Mouse (Mus musculus) right cerebral cortex, postnatal 25 days (tissue): Measurements from ENCODE around the gene Rxra.

Experiments used
- DNase-seq: peaks from one replicate; pipeline ENCODE4 v3.0.0; 2022

The Rxra gene

GRCm38 (mm10) chr2:27769701-27770100 is 93.5 kb downstream of the Rxra start:
- DNase-seq, result no peak

GRCm38 (mm10) chr2:27770205-27770604 is 94.0 kb downstream of the Rxra start:
- peak; percentile 38 for DNase-seq

GRCm38 (mm10) chr2:27771936-27772335 is 95.7 kb downstream of the Rxra start:
- DNase-seq, result peak; percentile 62

GRCm38 (mm10) chr2:27772841-27773388 is 96.7 kb downstream of the Rxra start:
- DNase-seq, result no peak

- no peak for DNase-seq
These were observed 97.9 kb downstream of the Rxra start for GRCm38 (mm10) chr2:27773980-27774730.

- DNase-seq, result no peak
These were observed 98.8 kb downstream of the Rxra start for GRCm38 (mm10) chr2:27775006-27775405.

- no peak for DNase-seq
These were observed 99.4 kb downstream of the Rxra start for GRCm38 (mm10) chr2:27775625-27776024.

- no peak for DNase-seq
These were observed 101.5 kb downstream of the Rxra start for GRCm38 (mm10) chr2:27777756-27778155.

- DNase-seq, result no peak
These were observed 102.0 kb downstream of the Rxra start for GRCm38 (mm10) chr2:27778289-27778688.

GRCm38 (mm10) chr2:27779291-27779866 is 103.1 kb downstream of the Rxra start:
- DNase-seq, result no peak

- DNase-seq, result no peak
These were observed 103.9 kb downstream of the Rxra start for GRCm38 (mm10) chr2:27780162-27780561.

GRCm38 (mm10) chr2:27785363-27785762 is 109.1 kb downstream of the Rxra start:
- DNase-seq, result no peak

- peak; percentile 33 for DNase-seq
These were observed 109.8 kb downstream of the Rxra start for GRCm38 (mm10) chr2:27785973-27786417.

- DNase-seq, result no peak
These were observed 115.3 kb downstream of the Rxra start for GRCm38 (mm10) chr2:27791571-27791970.

- no peak for DNase-seq
These were observed 122.8 kb downstream of the Rxra start for GRCm38 (mm10) chr2:27799018-27799417.

- DNase-seq, result no peak
These were observed 124.8 kb downstream of the Rxra start for GRCm38 (mm10) chr2:27801041-27801440.

GRCm38 (mm10) chr2:27802493-27802892 is 126.3 kb downstream of the Rxra start:
- DNase-seq, result peak; percentile 57

- no peak for DNase-seq
These were observed 130.5 kb downstream of the Rxra start for GRCm38 (mm10) chr2:27806691-27807090.

GRCm38 (mm10) chr2:27807684-27808083 is 131.4 kb downstream of the Rxra start:
- DNase-seq, result no peak

- no peak for DNase-seq
These were observed 133.7 kb downstream of the Rxra start for GRCm38 (mm10) chr2:27809897-27810296.
